Mouse (Mus musculus) neutrophil, adult 5-6 weeks (primary cell): Measurements from ENCODE around the gene Reps2. TPM values are rescaled to one million over a fixed set of nuclear protein-coding genes. Genes with fewer than 3 reads are reported as not detected.

ENCODE experiments used
- ATAC-seq: fragments of 151-379, 151-347 bp; 2 replicates; pipeline ENCODE4 v1.8.0; 2017; ENCODE audit warnings: mild to moderate bottlenecking, moderate TSS enrichment; ENCODE audit not compliant: insufficient number of reproducible peaks, poor library complexity, low FRiP score, severe bottlenecking; ENCODE audit errors: extremely low read depth
- total RNA-seq: library from RNA; stranded (forward); fragments of 200-1000 nt; gene quantifications from 2 replicates; pipeline ENCODE4 v1.2.3, GENCODE M21; 2017

The Reps2 gene
- total RNA-seq, 1 experiment from 2014 or later = 1.0 TPM

- ATAC-seq = no peak
Measured at GRCm38 (mm10) chrX:162591005-162591801, 52.2 kb downstream of the Reps2 start.

GRCm38 (mm10) chrX:162590145-162590790, 53.2 kb downstream of the Reps2 start:
- ATAC-seq = no peak

- no peak for ATAC-seq
Measured at GRCm38 (mm10) chrX:162589173-162589805, 54.2 kb downstream of the Reps2 start.

- no peak for ATAC-seq
Measured at GRCm38 (mm10) chrX:162584349-162584748, 59.1 kb downstream of the Reps2 start.

- no peak for ATAC-seq
Measured at GRCm38 (mm10) chrX:162580521-162580920, 62.9 kb downstream of the Reps2 start.

- no peak for ATAC-seq
Measured at GRCm38 (mm10) chrX:162568439-162568838, 75.0 kb downstream of the Reps2 start.

- no peak for ATAC-seq
Measured at GRCm38 (mm10) chrX:162565501-162565900, 77.9 kb downstream of the Reps2 start.

- ATAC-seq = no peak
Measured at GRCm38 (mm10) chrX:162556459-162556841, 87.0 kb downstream of the Reps2 start.

GRCm38 (mm10) chrX:162555729-162556458, 87.6 kb downstream of the Reps2 start:
- no peak for ATAC-seq

- ATAC-seq = no peak
Measured at GRCm38 (mm10) chrX:162554513-162554912, 88.9 kb downstream of the Reps2 start.

- ATAC-seq = no peak
Measured at GRCm38 (mm10) chrX:162552383-162552782, 91.1 kb downstream of the Reps2 start.

- ATAC-seq = no peak
Measured at GRCm38 (mm10) chrX:162545037-162545436, 98.4 kb downstream of the Reps2 start.

- ATAC-seq = no peak
Measured at GRCm38 (mm10) chrX:162542576-162543227, 100.7 kb downstream of the Reps2 start.

- ATAC-seq = no peak
Measured at GRCm38 (mm10) chrX:162541961-162542360, 101.5 kb downstream of the Reps2 start.

GRCm38 (mm10) chrX:162531016-162531415, 112.4 kb downstream of the Reps2 start:
- ATAC-seq = no peak

GRCm38 (mm10) chrX:162527240-162527639, 116.2 kb downstream of the Reps2 start:
- ATAC-seq = no peak

- no peak for ATAC-seq
Measured at GRCm38 (mm10) chrX:162521831-162522514, 121.5 kb downstream of the Reps2 start.

- no peak for ATAC-seq
Measured at GRCm38 (mm10) chrX:162521197-162521596, 122.3 kb downstream of the Reps2 start.
